Mouse (Mus musculus) kidney, postnatal 0 days (tissue): ENCODE results near the gene Dst. TPM values are rescaled to one million over a fixed set of nuclear protein-coding genes. Genes with fewer than 3 reads are reported as not detected.

Experiments used
- ATAC-seq: fragments of 200-750 bp; cut with Nextera tagmentation; replicated peaks from 2 replicates; pipeline ENCODE4 v1.8.0; 2017; ENCODE audit warnings: low read depth, moderate number of reproducible peaks, moderate TSS enrichment, moderate library complexity; ENCODE audit not compliant: low FRiP score
- DNase-seq: peaks from one replicate; pipeline ENCODE4 v3.0.0-alpha.2; 2016; ENCODE audit warnings: low spot score
- H3K27ac ChIP-seq: fragments of 300-500 bp; sonication (generic); 2 replicates; pipeline ENCODE4 v1.5.1; 2014; ENCODE audit warnings: mild to moderate bottlenecking
- H3K27me3 ChIP-seq: fragments of 300-500 bp; sonication (generic); 2 replicates; pipeline ENCODE4 v1.6.1; 2014; ENCODE audit warnings: low read length, mixed read lengths; ENCODE audit not compliant: insufficient read depth
- H3K36me3 ChIP-seq: fragments of 300-500 bp; sonication (generic); 2 replicates; pipeline ENCODE4 v1.6.1; 2014; ENCODE audit warnings: low read length, mixed read lengths; ENCODE audit not compliant: insufficient read depth
- H3K4me1 ChIP-seq: fragments of 300-500 bp; sonication (generic); replicated peaks from 2 replicates; pipeline ENCODE4 v1.6.1; 2014; ENCODE audit warnings: antibody characterized with exemption, low read length, mixed read lengths; ENCODE audit not compliant: insufficient read depth
- H3K4me2 ChIP-seq: fragments of 300-500 bp; sonication (generic); 2 replicates; pipeline ENCODE4 v1.6.1; 2014; ENCODE audit warnings: mild to moderate bottlenecking, low read length, moderate library complexity, mixed read lengths
- H3K4me3 ChIP-seq: fragments of 300-500 bp; sonication (generic); replicated peaks from 2 replicates; pipeline ENCODE4 v1.5.1; 2014; ENCODE audit warnings: low read depth, low read length
- H3K9ac ChIP-seq: fragments of 300-500 bp; sonication (generic); 2 replicates; pipeline ENCODE4 v1.6.1; 2014; ENCODE audit warnings: low read depth, low read length
- H3K9me3 ChIP-seq: fragments of 300-500 bp; sonication (generic); replicated peaks from 2 replicates; pipeline ENCODE4 v1.6.1; 2016; ENCODE audit warnings: low read length, inconsistent platforms, mixed read lengths
- CTCF ChIP-seq: IDR thresholded peaks from 2 replicates; pipeline ENCODE4 v1.5.1; 2016; ENCODE audit warnings: antibody characterized with exemption, low read depth, mild to moderate bottlenecking, moderate library complexity
- WGBS: fragments of 180-500 bp; shearing (Covaris S2); extraction: QIAGEN DNeasy Blood & Tissue Kit; methylation state at CpG from one replicate; pipeline ENCODE4 v1.1.7; 2014; 5-methylcytosine and 5-hydroxymethylcytosine counted together
- polyA plus RNA-seq: library from polyadenylated mRNA; unstranded; fragments of >200 nt; fragmentation: Nextera tagmentation; extraction: Ambion mirVana; gene quantifications from 2 replicates; pipeline ENCODE4 v1.2.1, GENCODE M21; 2015

The Dst gene
- polyA plus RNA-seq, 1 experiment from 2014 or later, result 22.4 TPM

DNA sequence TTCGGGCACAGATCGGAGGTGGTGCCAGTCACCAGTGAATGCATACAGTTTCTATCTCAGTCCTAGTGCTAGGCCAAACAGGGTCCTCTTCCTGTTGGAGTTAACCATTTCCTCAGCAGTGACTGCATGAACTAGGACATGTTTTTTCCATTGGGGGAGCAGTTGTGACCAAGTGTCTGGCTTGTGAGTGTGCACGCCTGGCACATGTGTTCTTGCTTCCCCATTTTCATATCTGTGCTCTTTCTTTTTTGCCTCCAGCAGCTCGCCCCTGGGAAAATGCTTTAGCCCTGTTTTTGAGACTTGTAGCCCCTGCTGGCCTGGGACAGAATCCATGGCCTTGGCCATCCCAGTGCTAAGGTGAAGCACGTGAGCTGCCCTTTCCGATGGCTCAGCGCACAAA lies 164.2 kb downstream of the Dst start:
- no peak for ATAC-seq
- 74% methylated on average over 7 of the region's 7 CpGs for WGBS
- no peak overlapping the region for H3K9ac ChIP-seq
- H3K4me1 ChIP-seq, result no peaks in the 10 kb centered on the region; the same call in 1 of the 2 replicates
- H3K36me3 ChIP-seq, result no peaks in the 10 kb centered on the region
- H3K27me3 ChIP-seq, result no peaks in the 10 kb centered on the region
- no peak overlapping the region for H3K4me2 ChIP-seq
- H3K27ac ChIP-seq, result no peak overlapping the region
- no peak overlapping the region for H3K4me3 ChIP-seq
- TF ChIP-seq CTCF, result no peak
- no peaks in the 10 kb centered on the region for H3K9me3 ChIP-seq
- no peak for DNase-seq

DNA sequence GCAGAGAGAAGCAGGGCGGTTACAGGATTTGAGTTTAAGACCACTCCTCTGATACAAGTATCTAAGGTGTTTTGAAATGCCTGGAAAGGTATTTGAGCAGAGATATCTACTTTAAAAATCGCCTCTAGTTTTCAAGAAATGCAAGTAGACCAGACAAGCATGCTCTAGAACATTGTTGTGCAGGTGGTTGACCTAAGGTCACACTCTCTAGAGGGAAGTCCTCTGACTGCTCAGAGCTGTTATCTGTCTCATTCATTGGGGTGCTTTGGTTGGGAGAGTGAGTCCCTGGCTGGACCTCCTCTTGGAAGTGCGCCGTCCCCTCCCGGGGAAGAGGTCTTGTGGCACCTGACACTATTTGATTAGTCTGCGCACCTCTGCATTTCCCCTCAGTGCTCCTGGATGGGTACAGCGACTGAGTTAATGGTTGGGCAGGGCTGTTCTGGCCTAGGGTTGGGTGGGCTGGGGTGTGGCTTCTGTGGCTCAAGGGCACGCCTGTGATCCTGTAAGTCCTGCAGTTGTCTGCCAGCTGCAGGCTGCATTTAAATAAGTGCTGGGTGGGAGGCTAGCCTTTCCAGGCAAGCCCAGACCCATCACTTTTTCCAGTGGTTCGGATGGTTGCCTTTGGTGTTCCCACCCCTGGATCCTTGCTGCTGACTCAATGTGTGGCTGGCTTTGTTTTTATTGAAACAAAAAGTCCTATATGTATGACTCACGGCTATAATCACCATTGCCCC lies 165.6 kb downstream of the Dst start:
- Histone ChIP-seq H3K4me1 (no peaks in the 10 kb centered on the region; the same call in 1 of the 2 replicates), H3K27ac (no peak overlapping the region), H3K36me3 (no peaks in the 10 kb centered on the region), H3K9me3 (no peaks in the 10 kb centered on the region), H3K9ac (no peak overlapping the region), H3K27me3 (no peaks in the 10 kb centered on the region), H3K4me2 (no peak overlapping the region), H3K4me3 (no peak overlapping the region)
- 48% methylated on average over 10 of the region's 10 CpGs for WGBS
- DNase-seq (no peak), ATAC-seq (no peak)
- no peak for TF ChIP-seq CTCF

GRCm38 (mm10) chr1:34074245-34075187 lies 166.5 kb downstream of the Dst start:
- Histone ChIP-seq H3K4me3 (no peak overlapping the region), H3K27me3 (no peaks in the 10 kb centered on the region), H3K36me3 (no peaks in the 10 kb centered on the region), H3K9me3 (no peaks in the 10 kb centered on the region), H3K4me1 (no peaks in the 10 kb centered on the region; the same call in 1 of the 2 replicates), H3K27ac (no peak overlapping the region), H3K9ac (no peak overlapping the region), H3K4me2 (no peak overlapping the region)
- WGBS, result 42% methylated on average over 15 of the region's 15 CpGs
- no peak for TF ChIP-seq CTCF
- ATAC-seq (no peak), DNase-seq (no peak)

DNA sequence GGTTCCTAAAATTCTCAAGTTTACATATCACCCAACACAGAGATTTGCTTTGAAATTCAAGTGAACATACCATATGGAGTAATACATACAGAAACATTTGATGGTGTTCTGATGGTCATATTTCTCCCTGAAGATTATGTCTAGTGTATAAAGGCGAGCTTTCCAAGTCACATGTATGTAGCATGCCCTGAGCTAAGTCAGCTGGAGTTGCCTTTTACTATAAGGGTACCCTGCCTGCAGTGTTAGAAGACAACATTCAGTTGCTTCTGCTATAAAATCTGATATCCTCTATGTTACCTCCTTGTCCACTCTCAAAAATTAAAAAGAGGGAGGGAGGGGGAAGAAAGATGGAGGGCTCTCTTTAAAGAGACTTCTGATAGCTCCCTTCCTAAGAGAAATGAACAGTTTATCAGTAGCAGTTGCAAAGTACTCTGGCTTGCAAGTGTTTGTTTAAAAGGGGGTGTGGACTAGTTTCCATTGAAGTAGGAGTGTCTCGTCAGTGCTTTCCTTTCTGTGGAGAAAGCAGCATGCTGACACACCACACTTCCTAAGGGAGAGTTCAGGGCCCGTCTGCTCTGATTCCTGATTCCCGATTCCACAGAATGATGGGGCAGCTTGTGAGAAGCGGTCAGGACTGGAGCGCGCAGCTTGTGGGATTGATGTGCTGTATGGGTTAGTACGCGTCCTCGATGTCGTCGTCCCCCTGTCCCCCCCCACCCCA lies 168.8 kb downstream of the Dst start:
- Histone ChIP-seq H3K9me3 (no peaks in the 10 kb centered on the region), H3K4me1 (no peaks in the 10 kb centered on the region; the same call in 1 of the 2 replicates), H3K27me3 (no peaks in the 10 kb centered on the region), H3K36me3 (no peaks in the 10 kb centered on the region), H3K9ac (no peak overlapping the region), H3K4me3 (0 out of 2 replicates have a peak overlapping the region, but pooled peaks have one; percentile 4), H3K4me2 (peak overlapping the region; percentile 42), H3K27ac (0 out of 2 replicates have a peak overlapping the region, but pooled peaks have one; percentile 16)
- WGBS, result 9% methylated on average over 12 of the region's 12 CpGs
- DNase-seq, result peak; percentile 41
- no peak for TF ChIP-seq CTCF
- ATAC-seq, result peak; percentile 71; the same call in 1 of the 2 replicates

GRCm38 (mm10) chr1:34077422-34077790 lies 169.4 kb downstream of the Dst start:
- Histone ChIP-seq H3K4me1 (no peaks in the 10 kb centered on the region; the same call in 1 of the 2 replicates), H3K27me3 (no peaks in the 10 kb centered on the region), H3K9me3 (no peaks in the 10 kb centered on the region), H3K4me3 (no peak overlapping the region), H3K36me3 (no peaks in the 10 kb centered on the region), H3K9ac (no peak overlapping the region), H3K4me2 (peak overlapping the region; percentile 42), H3K27ac (no peak overlapping the region)
- DNase-seq (no peak), ATAC-seq (peak; percentile 69; the same call in 1 of the 2 replicates)
- TF ChIP-seq CTCF, result no peak
- 27% methylated on average over 7 of the region's 7 CpGs for WGBS

DNA sequence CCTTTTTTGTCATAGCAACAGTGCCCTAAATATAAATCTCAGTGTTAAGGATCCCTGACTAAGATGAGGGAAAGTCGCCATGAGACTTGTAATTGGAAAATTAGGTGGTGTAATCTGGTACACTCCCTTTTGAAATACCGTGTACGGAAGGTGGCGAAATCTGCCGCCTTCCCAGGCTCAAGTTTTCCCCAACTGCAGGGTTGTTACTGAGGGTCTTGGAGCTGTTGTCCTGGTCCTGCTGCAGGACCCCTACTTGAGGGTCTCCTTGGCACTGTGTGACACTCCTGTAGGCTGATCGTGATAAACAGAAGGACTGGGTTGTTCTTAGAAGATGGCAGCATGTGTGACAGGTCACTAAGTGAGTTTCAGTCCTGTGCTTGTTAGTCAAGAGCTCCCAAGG lies 169.9 kb downstream of the Dst start:
- Histone ChIP-seq H3K9me3 (no peaks in the 10 kb centered on the region), H3K27me3 (no peaks in the 10 kb centered on the region), H3K36me3 (no peaks in the 10 kb centered on the region), H3K9ac (no peak overlapping the region), H3K4me1 (no peaks in the 10 kb centered on the region; the same call in 1 of the 2 replicates), H3K27ac (no peak overlapping the region), H3K4me3 (no peak overlapping the region), H3K4me2 (no peak overlapping the region; the same call in 1 of the 2 replicates)
- DNase-seq (no peak), ATAC-seq (no peak)
- WGBS, result 82% methylated on average over 6 of the region's 6 CpGs
- no peak for TF ChIP-seq CTCF
